Mouse (Mus musculus): ENCODE measurements around the gene Pmepa1. TPM values are rescaled to one million over a fixed set of nuclear protein-coding genes. Genes with fewer than 3 reads are reported as not detected.

The Pmepa1 gene
- polyA plus RNA-seq, 1 experiment from 2014 or later, result 4.0 TPM

DNA sequence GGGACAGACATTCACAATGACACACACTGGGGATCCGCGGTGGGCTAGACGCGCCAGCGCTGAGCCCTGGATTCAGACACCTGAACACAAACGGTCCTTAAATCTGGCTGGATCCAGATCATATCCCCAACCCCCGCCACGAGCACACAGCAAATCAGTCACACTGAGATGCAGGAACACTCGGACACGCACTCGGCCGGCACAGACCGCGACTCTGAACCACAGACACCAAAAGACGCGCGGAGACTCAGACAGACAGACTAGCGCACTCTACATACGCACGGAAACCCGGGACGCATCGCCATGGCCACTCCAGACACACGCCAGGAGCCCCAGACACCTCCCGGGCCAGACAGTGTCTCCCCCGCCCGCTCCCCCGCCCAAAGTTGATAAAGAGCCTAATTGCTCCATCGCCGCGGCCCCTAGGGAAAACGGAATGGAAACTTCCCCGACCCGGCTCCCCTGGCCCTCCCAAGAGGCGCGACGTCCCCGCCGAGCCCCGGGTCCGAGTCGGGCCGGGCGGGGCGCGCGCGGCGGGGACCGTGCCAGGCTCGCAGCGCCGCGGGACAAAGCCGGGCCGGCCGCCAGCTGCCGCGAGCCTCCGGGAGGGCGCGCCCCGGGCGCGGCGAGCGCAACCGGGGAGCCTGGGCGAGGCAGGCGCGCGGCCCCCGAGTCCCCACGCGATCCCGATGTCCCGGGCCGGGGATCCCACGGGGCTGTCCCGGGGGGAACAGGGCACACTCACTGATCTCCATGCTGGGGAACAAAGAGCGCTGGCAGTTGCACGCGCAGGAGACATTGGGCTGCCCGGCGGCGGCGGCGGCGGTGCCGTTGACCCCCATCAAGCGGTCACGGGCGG is 761 bp downstream of the Pmepa1 start:
- Histone ChIP-seq H3K27ac (ENCODE audit: poor library complexity, severe bottlenecking) (peak overlapping the region; percentile 92), H3K36me3 (no peaks in the 10 kb centered on the region), H3K9ac (peak overlapping the region; percentile 97), H3K4me2 (peak overlapping the region; percentile 80), H3K4me3 (peak overlapping the region; percentile 95), H3K27me3 (replicated peaks) (no peaks in the 10 kb centered on the region; the same call in 1 of the 2 replicates), H3K4me1 (replicated peaks) (peaks cover 50% of the 10 kb centered on the region), H3K9me3 (replicated peaks) (no peaks in the 10 kb centered on the region)
- 1% methylated on average over 93 of the region's 93 CpGs for WGBS
- peak; percentile 53 for ATAC-seq (ENCODE audit: insufficient number of reproducible peaks, low FRiP score)

- Histone ChIP-seq H3K4me1 (replicated peaks) (peaks cover 59% of the 10 kb centered on the region), H3K27me3 (replicated peaks) (no peaks in the 10 kb centered on the region; the same call in 1 of the 2 replicates), H3K36me3 (no peaks in the 10 kb centered on the region), H3K9ac (peak overlapping the region; percentile 97), H3K9me3 (replicated peaks) (no peaks in the 10 kb centered on the region), H3K27ac (ENCODE audit: poor library complexity, severe bottlenecking) (peak overlapping the region; percentile 92), H3K4me2 (peak overlapping the region; percentile 80), H3K4me3 (peak overlapping the region; percentile 95)
- ATAC-seq (ENCODE audit: insufficient number of reproducible peaks, low FRiP score), result no peak; the same call in 1 of the 2 replicates
- WGBS, result 12% methylated on average over 15 of the region's 15 CpGs
Observed at GRCm38 (mm10) chr2:173274428-173275342, 1.6 kb downstream of the Pmepa1 start.

- Histone ChIP-seq H3K9me3 (replicated peaks) (no peaks in the 10 kb centered on the region), H3K4me1 (replicated peaks) (peaks cover 62% of the 10 kb centered on the region), H3K4me3 (peak overlapping the region; percentile 95), H3K27ac (ENCODE audit: poor library complexity, severe bottlenecking) (no peak overlapping the region), H3K4me2 (peak overlapping the region; percentile 80), H3K36me3 (no peaks in the 10 kb centered on the region), H3K9ac (no peak overlapping the region; the same call in 1 of the 2 replicates), H3K27me3 (replicated peaks) (no peaks in the 10 kb centered on the region; the same call in 1 of the 2 replicates)
- ATAC-seq (ENCODE audit: insufficient number of reproducible peaks, low FRiP score), result no peak
- WGBS, result 46% methylated on average over 4 of the region's 4 CpGs
Observed at GRCm38 (mm10) chr2:173273885-173274284, 2.4 kb downstream of the Pmepa1 start.

DNA sequence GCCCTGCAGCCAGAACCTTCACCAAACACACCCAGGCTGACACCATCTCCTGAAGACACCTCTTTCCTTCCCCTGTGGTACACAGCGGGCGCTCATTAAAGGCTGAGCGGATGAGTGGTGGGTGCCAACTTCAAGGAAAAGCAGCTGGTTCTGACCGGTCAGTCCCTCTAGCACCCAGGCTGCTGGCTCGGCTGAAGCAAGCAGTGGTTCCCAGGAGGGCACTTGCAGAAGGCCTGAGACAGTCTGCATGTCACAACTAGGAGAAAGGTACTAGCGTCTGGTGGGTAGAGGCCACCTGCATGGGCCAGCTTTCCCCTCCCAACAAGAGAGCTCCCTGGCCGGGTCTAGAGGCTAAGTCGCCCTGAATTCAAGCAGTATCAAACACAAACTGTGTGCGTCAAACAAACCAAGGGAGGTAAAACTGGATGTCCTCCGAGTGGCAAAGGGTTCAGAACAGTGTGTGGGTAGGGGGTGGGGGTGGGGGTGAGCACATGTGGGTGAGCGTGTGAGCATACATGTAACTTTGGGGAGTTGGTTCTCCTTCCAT is 3.9 kb downstream of the Pmepa1 start:
- Histone ChIP-seq H3K9ac (no peak overlapping the region), H3K4me2 (peak overlapping the region; percentile 3; the same call in 1 of the 2 replicates)

DNA sequence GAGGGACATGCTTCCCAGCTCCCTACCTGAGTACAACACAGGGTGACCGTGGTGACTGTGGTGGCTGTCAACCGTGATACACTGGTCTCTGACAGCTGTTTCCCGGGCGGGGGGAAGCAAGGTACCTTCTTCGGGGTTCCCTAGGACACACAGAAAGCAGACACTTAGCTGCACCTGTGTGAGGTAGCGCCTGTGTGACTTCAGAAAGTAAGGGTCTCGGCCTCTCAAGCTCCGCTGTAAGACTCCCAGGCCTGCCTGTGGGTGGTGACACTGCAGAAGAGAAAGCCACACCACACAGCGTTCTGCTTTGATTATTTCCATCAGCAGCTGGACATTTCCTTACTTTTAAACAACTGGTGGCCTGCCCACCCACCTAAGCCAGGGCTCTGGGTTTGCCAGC is 4.8 kb downstream of the Pmepa1 start:
- ATAC-seq (ENCODE audit: insufficient number of reproducible peaks, low FRiP score), result no peak
- no peaks in the 10 kb centered on the region for H3K9me3 ChIP-seq (replicated peaks)
- H3K36me3 ChIP-seq, result no peaks in the 10 kb centered on the region
- H3K27ac ChIP-seq (ENCODE audit: poor library complexity, severe bottlenecking), result no peak overlapping the region
- H3K4me3 ChIP-seq, result no peak overlapping the region
- 75% methylated on average over 9 of the region's 9 CpGs for WGBS
- H3K27me3 ChIP-seq (replicated peaks), result no peaks in the 10 kb centered on the region
- peaks cover 73% of the 10 kb centered on the region for H3K4me1 ChIP-seq (replicated peaks)
- no peak overlapping the region for H3K9ac ChIP-seq
- H3K4me2 ChIP-seq, result no peak overlapping the region

More for the DNA sequence above, 3.9 kb downstream of the Pmepa1 start:
- Histone ChIP-seq H3K27me3 (replicated peaks) (no peaks in the 10 kb centered on the region), H3K4me1 (replicated peaks) (peaks cover 70% of the 10 kb centered on the region), H3K36me3 (no peaks in the 10 kb centered on the region), H3K27ac (ENCODE audit: poor library complexity, severe bottlenecking) (no peak overlapping the region), H3K9me3 (replicated peaks) (no peaks in the 10 kb centered on the region), H3K4me3 (no peak overlapping the region)
- 66% methylated on average over 11 of the region's 11 CpGs for WGBS
- ATAC-seq (ENCODE audit: insufficient number of reproducible peaks, low FRiP score), result no peak

DNA sequence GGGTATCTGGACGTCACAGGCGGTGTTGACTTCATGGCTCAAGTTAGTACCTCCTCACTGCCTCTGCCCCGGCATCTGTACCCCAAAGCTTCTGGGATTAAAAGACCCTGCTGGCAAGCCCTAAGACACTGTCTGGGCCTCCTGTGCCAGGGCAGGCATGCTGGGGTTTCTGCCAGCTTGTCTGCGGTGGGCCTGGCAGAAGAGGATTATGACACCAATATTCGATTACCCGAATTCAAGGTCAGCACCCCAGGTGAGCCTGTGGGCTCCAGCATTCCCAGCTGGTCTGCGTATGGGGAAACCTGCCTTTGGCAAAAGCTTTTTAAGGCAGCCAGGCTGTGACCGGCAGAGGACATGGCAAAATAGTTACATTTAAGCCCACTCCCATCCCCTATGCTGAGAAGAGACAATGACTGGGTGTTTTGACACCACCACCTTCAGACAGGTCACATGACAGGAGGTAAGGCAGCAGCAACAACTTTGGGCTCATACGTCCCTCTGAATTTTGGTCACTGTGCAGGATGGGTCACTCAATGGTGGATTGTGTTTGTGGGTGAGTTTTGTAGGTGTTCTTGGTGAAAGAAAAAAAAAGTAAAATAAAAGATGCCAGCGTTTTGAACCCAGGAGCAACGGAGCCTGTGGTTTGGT is 5.6 kb downstream of the Pmepa1 start:
- 69% methylated on average over 11 of the region's 11 CpGs for WGBS
- H3K4me1 ChIP-seq (replicated peaks), result peaks cover 81% of the 10 kb centered on the region

DNA sequence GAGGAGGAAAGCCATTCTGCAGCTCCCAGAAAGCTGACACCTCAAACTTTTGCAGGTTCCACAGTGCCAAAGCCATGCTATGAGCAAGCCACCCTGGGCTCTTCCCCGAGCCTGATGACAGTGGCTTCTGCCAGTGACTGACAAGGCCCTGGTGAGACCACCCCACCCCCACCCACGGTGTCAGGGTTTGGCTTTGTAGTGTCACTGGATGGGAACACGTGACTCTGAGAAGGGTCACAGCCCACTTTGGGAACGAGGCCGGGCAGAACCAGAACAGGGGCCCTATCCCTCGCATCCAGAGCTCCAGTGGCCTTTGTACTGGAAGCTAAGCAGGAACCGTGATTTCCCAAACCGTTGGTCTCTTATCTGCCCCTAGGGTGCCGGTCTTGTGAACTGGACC is 6.1 kb downstream of the Pmepa1 start:
- H3K4me2 ChIP-seq, result no peak overlapping the region
- no peaks in the 10 kb centered on the region for H3K9me3 ChIP-seq (replicated peaks)
- 41% methylated on average over 9 of the region's 9 CpGs for WGBS
- ATAC-seq (ENCODE audit: insufficient number of reproducible peaks, low FRiP score), result no peak
- H3K4me1 ChIP-seq (replicated peaks), result peaks cover 86% of the 10 kb centered on the region
- no peaks in the 10 kb centered on the region for H3K27me3 ChIP-seq (replicated peaks)
- H3K9ac ChIP-seq, result no peak overlapping the region
- no peak overlapping the region for H3K4me3 ChIP-seq
- H3K36me3 ChIP-seq, result no peaks in the 10 kb centered on the region
- H3K27ac ChIP-seq (ENCODE audit: poor library complexity, severe bottlenecking), result no peak overlapping the region

More for the DNA sequence above, 5.6 kb downstream of the Pmepa1 start:
- Histone ChIP-seq H3K27ac (ENCODE audit: poor library complexity, severe bottlenecking) (no peak overlapping the region), H3K9ac (no peak overlapping the region), H3K4me2 (no peak overlapping the region), H3K27me3 (replicated peaks) (no peaks in the 10 kb centered on the region), H3K36me3 (no peaks in the 10 kb centered on the region), H3K9me3 (replicated peaks) (no peaks in the 10 kb centered on the region), H3K4me3 (no peak overlapping the region)
- ATAC-seq (ENCODE audit: insufficient number of reproducible peaks, low FRiP score), result no peak

- WGBS, result 68% methylated on average over 3 of the region's 3 CpGs
Observed at GRCm38 (mm10) chr2:173267562-173267961, 8.8 kb downstream of the Pmepa1 start.

DNA sequence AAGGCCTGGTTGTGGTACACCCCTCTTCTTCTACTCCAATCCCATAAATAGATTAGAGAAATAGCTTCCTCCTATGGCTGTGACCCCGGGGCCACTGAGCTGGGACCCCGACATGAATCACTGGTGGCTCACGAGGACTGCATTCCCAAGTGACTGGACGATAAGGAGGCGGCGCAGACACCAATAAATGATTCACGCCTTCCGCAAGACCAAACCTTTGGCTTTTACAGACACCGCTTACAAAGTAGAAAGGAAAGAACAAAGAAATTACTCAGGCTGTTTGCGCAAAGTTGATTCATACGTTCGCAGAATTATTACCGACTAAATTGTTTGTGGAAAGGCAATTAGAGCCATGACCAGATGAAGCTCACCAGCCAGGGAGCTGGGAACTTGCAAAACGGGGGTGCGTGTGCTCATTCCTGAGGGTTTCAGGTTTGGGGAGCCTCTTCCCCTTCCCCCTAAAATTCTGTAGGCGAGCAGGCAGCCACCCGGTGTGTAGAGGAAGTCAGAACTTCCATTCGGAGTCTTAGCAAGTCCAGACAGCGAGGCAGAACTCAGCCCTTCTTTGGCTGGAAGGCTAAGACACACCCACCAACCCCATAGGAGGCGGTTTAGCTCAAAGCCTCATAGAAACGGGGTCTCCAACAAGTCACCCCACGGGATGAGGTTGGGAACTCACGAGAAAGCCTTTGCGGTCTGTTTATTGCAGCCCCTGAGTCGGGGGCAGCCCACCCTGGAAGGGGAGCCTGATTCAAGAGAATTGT is 9.8 kb downstream of the Pmepa1 start:
- Histone ChIP-seq H3K36me3 (no peaks in the 10 kb centered on the region), H3K27ac (ENCODE audit: poor library complexity, severe bottlenecking) (no peak overlapping the region), H3K4me1 (replicated peaks) (peaks cover 86% of the 10 kb centered on the region), H3K9me3 (replicated peaks) (no peaks in the 10 kb centered on the region), H3K27me3 (replicated peaks) (no peaks in the 10 kb centered on the region), H3K9ac (no peak overlapping the region), H3K4me3 (no peak overlapping the region), H3K4me2 (no peak overlapping the region)
- 72% methylated on average over 25 of the region's 25 CpGs for WGBS
- no peak for ATAC-seq (ENCODE audit: insufficient number of reproducible peaks, low FRiP score)

More at GRCm38 (mm10) chr2:173267562-173267961, 8.8 kb downstream of the Pmepa1 start:
- no peak overlapping the region for H3K4me2 ChIP-seq
- no peak overlapping the region for H3K27ac ChIP-seq (ENCODE audit: poor library complexity, severe bottlenecking)
- H3K27me3 ChIP-seq (replicated peaks), result no peaks in the 10 kb centered on the region
- peaks cover 86% of the 10 kb centered on the region for H3K4me1 ChIP-seq (replicated peaks)
- H3K9ac ChIP-seq, result no peak overlapping the region
- no peak overlapping the region for H3K4me3 ChIP-seq
- no peaks in the 10 kb centered on the region for H3K36me3 ChIP-seq
- ATAC-seq (ENCODE audit: insufficient number of reproducible peaks, low FRiP score), result no peak
- H3K9me3 ChIP-seq (replicated peaks), result no peaks in the 10 kb centered on the region

Measured in heart, embryonic 12.5 days (tissue).